Mouse (Mus musculus): ENCODE results near the gene Plekhg1. TPM values are rescaled to one million over a fixed set of nuclear protein-coding genes. Genes with fewer than 3 reads are reported as not detected.

Plekhg1 gene
- polyA plus RNA-seq, 1 experiment from 2014 or later, result 21.8 TPM

GRCm38 (mm10) chr10:3898068-3898467 lies 157.9 kb downstream of the Plekhg1 start:
- peaks cover 7% of the 10 kb centered on the region for H3K4me1 ChIP-seq
- H3K9me3 ChIP-seq, result no peaks in the 10 kb centered on the region
- no peak overlapping the region for H3K4me3 ChIP-seq
- H3K36me3 ChIP-seq, result no peaks in the 10 kb centered on the region
- WGBS, result 80% methylated on average over 3 of the region's 3 CpGs
- ATAC-seq (ENCODE audit: insufficient number of reproducible peaks, insufficient read depth, low FRiP score, low TSS enrichment, low read depth), result no peak
- no peak overlapping the region for H3K27ac ChIP-seq
- H3K9ac ChIP-seq, result no peak overlapping the region
- H3K4me2 ChIP-seq, result no peak overlapping the region
- H3K27me3 ChIP-seq, result no peaks in the 10 kb centered on the region

GRCm38 (mm10) chr10:3900416-3900956 lies 160.3 kb downstream of the Plekhg1 start:
- peaks cover 4% of the 10 kb centered on the region; the same call in 1 of the 2 replicates for H3K36me3 ChIP-seq
- H3K27me3 ChIP-seq, result no peaks in the 10 kb centered on the region
- no peak overlapping the region for H3K4me2 ChIP-seq
- no peak overlapping the region for H3K4me3 ChIP-seq
- H3K4me1 ChIP-seq, result no peaks in the 10 kb centered on the region
- no peak overlapping the region for H3K27ac ChIP-seq
- 67% methylated on average over 11 of the region's 11 CpGs for WGBS
- no peak for ATAC-seq (ENCODE audit: insufficient number of reproducible peaks, insufficient read depth, low FRiP score, low TSS enrichment, low read depth)
- H3K9ac ChIP-seq, result no peak overlapping the region
- no peaks in the 10 kb centered on the region for H3K9me3 ChIP-seq

GRCm38 (mm10) chr10:3905747-3906146 lies 165.6 kb downstream of the Plekhg1 start:
- WGBS, result 78% methylated on average over 3 of the region's 3 CpGs
- no peak overlapping the region for H3K27ac ChIP-seq
- no peak overlapping the region for H3K4me2 ChIP-seq
- no peaks in the 10 kb centered on the region for H3K4me1 ChIP-seq
- H3K9ac ChIP-seq, result no peak overlapping the region
- no peaks in the 10 kb centered on the region for H3K9me3 ChIP-seq
- ATAC-seq (ENCODE audit: insufficient number of reproducible peaks, insufficient read depth, low FRiP score, low TSS enrichment, low read depth), result no peak
- no peaks in the 10 kb centered on the region for H3K27me3 ChIP-seq
- H3K36me3 ChIP-seq, result peaks cover 4% of the 10 kb centered on the region; the same call in 1 of the 2 replicates
- H3K4me3 ChIP-seq, result no peak overlapping the region

- no peak overlapping the region for H3K4me3 ChIP-seq
- H3K27me3 ChIP-seq, result no peaks in the 10 kb centered on the region
- H3K4me2 ChIP-seq, result no peak overlapping the region
- no peaks in the 10 kb centered on the region for H3K36me3 ChIP-seq
- H3K27ac ChIP-seq, result no peak overlapping the region
- H3K9ac ChIP-seq, result no peak overlapping the region
- no peaks in the 10 kb centered on the region for H3K9me3 ChIP-seq
- no peak for ATAC-seq (ENCODE audit: insufficient number of reproducible peaks, insufficient read depth, low FRiP score, low TSS enrichment, low read depth)
- 81% methylated on average over 5 of the region's 5 CpGs for WGBS
- no peaks in the 10 kb centered on the region for H3K4me1 ChIP-seq
Observed at GRCm38 (mm10) chr10:3914104-3914503, 173.9 kb downstream of the Plekhg1 start.

- no peak overlapping the region for H3K4me2 ChIP-seq
- no peak for ATAC-seq (ENCODE audit: insufficient number of reproducible peaks, insufficient read depth, low FRiP score, low TSS enrichment, low read depth)
- H3K9me3 ChIP-seq, result no peaks in the 10 kb centered on the region
- H3K4me1 ChIP-seq, result peaks cover 6% of the 10 kb centered on the region
- 70% methylated on average over 20 of the region's 20 CpGs for WGBS
- no peak overlapping the region for H3K4me3 ChIP-seq
- peaks cover 16% of the 10 kb centered on the region for H3K36me3 ChIP-seq
- no peak overlapping the region for H3K9ac ChIP-seq
- no peaks in the 10 kb centered on the region for H3K27me3 ChIP-seq
- no peak overlapping the region for H3K27ac ChIP-seq
Observed at GRCm38 (mm10) chr10:3920368-3921152, 180.4 kb downstream of the Plekhg1 start.

GRCm38 (mm10) chr10:3928008-3928545 lies 187.9 kb downstream of the Plekhg1 start:
- Histone ChIP-seq H3K27ac (no peak overlapping the region), H3K36me3 (peaks cover 11% of the 10 kb centered on the region; the same call in 1 of the 2 replicates), H3K27me3 (no peaks in the 10 kb centered on the region), H3K4me1 (peaks cover 3% of the 10 kb centered on the region; the same call in 1 of the 2 replicates), H3K9ac (no peak overlapping the region), H3K4me3 (no peak overlapping the region), H3K9me3 (no peaks in the 10 kb centered on the region), H3K4me2 (no peak overlapping the region)
- ATAC-seq (ENCODE audit: insufficient number of reproducible peaks, insufficient read depth, low FRiP score, low TSS enrichment, low read depth), result no peak
- 75% methylated on average over 4 of the region's 4 CpGs for WGBS

GRCm38 (mm10) chr10:3931831-3932230 lies 191.7 kb downstream of the Plekhg1 start:
- H3K9ac ChIP-seq, result no peak overlapping the region

GRCm38 (mm10) chr10:3933311-3933940 lies 193.3 kb downstream of the Plekhg1 start:
- H3K4me1 ChIP-seq, result peaks cover 12% of the 10 kb centered on the region
- H3K9ac ChIP-seq, result no peak overlapping the region
- WGBS, result 18% methylated on average over 12 of the region's 12 CpGs
- H3K4me2 ChIP-seq, result peak overlapping the region; percentile 0; the same call in 1 of the 2 replicates
- no peaks in the 10 kb centered on the region for H3K9me3 ChIP-seq
- ATAC-seq (ENCODE audit: insufficient number of reproducible peaks, insufficient read depth, low FRiP score, low TSS enrichment, low read depth), result no peak
- peak overlapping the region; percentile 33 for H3K27ac ChIP-seq
- no peak overlapping the region for H3K4me3 ChIP-seq
- H3K36me3 ChIP-seq, result peaks cover 9% of the 10 kb centered on the region; the same call in 1 of the 2 replicates
- H3K27me3 ChIP-seq, result no peaks in the 10 kb centered on the region

More at GRCm38 (mm10) chr10:3931831-3932230, 191.7 kb downstream of the Plekhg1 start:
- no peak for ATAC-seq (ENCODE audit: insufficient number of reproducible peaks, insufficient read depth, low FRiP score, low TSS enrichment, low read depth)
- Histone ChIP-seq H3K4me3 (no peak overlapping the region), H3K36me3 (peaks cover 6% of the 10 kb centered on the region; the same call in 1 of the 2 replicates), H3K4me2 (no peak overlapping the region), H3K27me3 (no peaks in the 10 kb centered on the region), H3K27ac (no peak overlapping the region), H3K9me3 (no peaks in the 10 kb centered on the region), H3K4me1 (peaks cover 12% of the 10 kb centered on the region)

- Histone ChIP-seq H3K4me2 (no peak overlapping the region), H3K27ac (no peak overlapping the region), H3K4me1 (peaks cover 22% of the 10 kb centered on the region), H3K9me3 (no peaks in the 10 kb centered on the region), H3K27me3 (no peaks in the 10 kb centered on the region), H3K9ac (no peak overlapping the region), H3K36me3 (peaks cover 17% of the 10 kb centered on the region), H3K4me3 (no peak overlapping the region)
- ATAC-seq (ENCODE audit: insufficient number of reproducible peaks, insufficient read depth, low FRiP score, low TSS enrichment, low read depth), result no peak
Observed at GRCm38 (mm10) chr10:3936864-3937263, 196.7 kb downstream of the Plekhg1 start.

GRCm38 (mm10) chr10:3939895-3940595 lies 199.9 kb downstream of the Plekhg1 start:
- no peak for ATAC-seq (ENCODE audit: insufficient number of reproducible peaks, insufficient read depth, low FRiP score, low TSS enrichment, low read depth)
- H3K27ac ChIP-seq, result no peak overlapping the region
- no peaks in the 10 kb centered on the region for H3K9me3 ChIP-seq
- peaks cover 15% of the 10 kb centered on the region for H3K4me1 ChIP-seq
- no peak overlapping the region for H3K4me3 ChIP-seq
- 90% methylated on average over 11 of the region's 11 CpGs for WGBS
- no peak overlapping the region for H3K9ac ChIP-seq
- no peaks in the 10 kb centered on the region for H3K27me3 ChIP-seq
- peaks cover 17% of the 10 kb centered on the region for H3K36me3 ChIP-seq
- no peak overlapping the region for H3K4me2 ChIP-seq

- peaks cover 17% of the 10 kb centered on the region for H3K36me3 ChIP-seq
- H3K4me3 ChIP-seq, result no peak overlapping the region
- no peaks in the 10 kb centered on the region for H3K9me3 ChIP-seq
- peaks cover 15% of the 10 kb centered on the region for H3K4me1 ChIP-seq
- no peak overlapping the region for H3K4me2 ChIP-seq
- no peak overlapping the region for H3K27ac ChIP-seq
- no peak for ATAC-seq (ENCODE audit: insufficient number of reproducible peaks, insufficient read depth, low FRiP score, low TSS enrichment, low read depth)
- no peak overlapping the region for H3K9ac ChIP-seq
- WGBS, result 82% methylated on average over 6 of the region's 6 CpGs
- H3K27me3 ChIP-seq, result no peaks in the 10 kb centered on the region
Observed at GRCm38 (mm10) chr10:3940596-3940975, 200.4 kb downstream of the Plekhg1 start.

Measured in embryonic facial prominence, embryonic 13.5 days (tissue).